Mouse (Mus musculus) G1E (cell line): ENCODE data around the gene Plpp6.

ENCODE experiments used
- CTCF ChIP-seq: IDR thresholded peaks from 2 replicates; pipeline ENCODE4 v1.5.1; 2012; ENCODE audit warnings: low read depth, low read length, inconsistent platforms, mixed read lengths
- GATA1 ChIP-seq: IDR thresholded peaks from 2 replicates; pipeline ENCODE4 v1.6.1; 2012; ENCODE audit warnings: borderline replicate concordance, low read length, inconsistent platforms, mixed read lengths

DNA sequence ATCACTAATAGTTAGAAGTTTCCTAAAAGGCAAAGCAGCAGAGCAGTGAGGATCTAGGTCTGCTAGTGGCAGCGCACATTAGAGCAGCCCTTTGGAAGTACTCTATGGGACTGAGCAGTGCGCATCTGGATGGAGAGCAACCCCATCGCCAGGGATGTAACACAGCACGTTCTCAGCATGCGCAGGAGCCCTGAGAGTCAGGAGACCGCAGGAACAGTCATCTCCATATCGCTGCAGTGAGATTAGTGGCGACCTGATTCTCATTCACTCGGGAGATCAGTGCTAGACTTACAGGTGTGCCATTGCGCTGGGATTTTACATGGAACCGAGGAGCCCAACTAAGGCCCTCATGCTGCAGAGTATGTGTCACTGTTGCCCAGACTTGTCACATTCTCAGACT lies 45.3 kb downstream of the Plpp6 start:
- TF ChIP-seq GATA1 (no peak), CTCF (no peak)
